Mouse (Mus musculus) common myeloid progenitor, adult 5-6 weeks (primary cell): ENCODE measurements around the gene Zfp91. TPM values are rescaled to one million over a fixed set of nuclear protein-coding genes. Genes with fewer than 3 reads are reported as not detected.

Experiments
- ATAC-seq: replicated peaks from 2 replicates; pipeline ENCODE4 v1.8.0; 2016; ENCODE audit warnings: low read depth, mild to moderate bottlenecking, moderate TSS enrichment, inconsistent platforms; ENCODE audit not compliant: poor library complexity, severe bottlenecking
- total RNA-seq: library from RNA; stranded (forward); fragments of 200-1000, 187-1606 nt; gene quantifications from 2 replicates; pipeline ENCODE4 v1.2.3, GENCODE M21; 2017

Zfp91 gene
- total RNA-seq: 124 and 125 TPM in 2 replicates

DNA sequence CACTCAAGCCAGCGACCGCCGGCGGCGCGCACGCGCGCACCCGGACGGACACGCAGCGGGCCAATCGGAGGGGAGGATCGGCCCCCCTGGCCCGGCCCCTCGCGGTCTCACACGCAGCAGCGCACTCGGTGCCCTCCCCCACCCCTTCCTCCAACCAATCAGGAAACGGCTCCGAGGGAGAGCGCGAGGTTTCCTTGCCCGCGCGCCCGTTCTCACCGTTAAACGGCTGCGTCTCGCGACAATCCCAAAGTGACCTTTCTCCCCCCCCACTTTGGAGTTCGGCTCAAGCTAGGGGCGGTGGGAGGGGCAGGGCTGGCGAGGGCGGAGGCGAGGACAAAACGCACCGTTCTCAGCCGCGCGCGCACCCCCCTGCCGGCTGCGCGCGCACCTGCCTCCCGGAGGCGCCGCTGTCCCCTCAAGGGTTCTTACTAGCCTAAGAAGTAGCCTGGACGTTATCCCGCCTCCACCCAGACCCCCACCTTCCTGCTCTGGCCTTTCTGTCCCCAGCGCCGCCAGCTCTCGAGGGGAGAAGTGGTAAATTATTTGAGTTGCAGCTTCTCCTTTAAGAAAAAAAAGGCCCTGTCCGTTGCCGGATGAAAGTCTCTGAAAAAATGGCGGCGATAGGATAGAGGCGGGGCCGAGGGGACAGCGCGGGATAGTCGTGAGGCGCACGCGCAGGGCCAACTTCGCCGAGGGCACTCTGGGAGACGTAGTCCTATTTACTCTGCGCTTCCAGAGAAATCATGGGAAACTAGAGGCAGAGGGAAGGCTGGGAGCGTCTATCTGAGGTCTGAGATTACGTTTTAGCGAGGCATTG, at the start of gene Zfp91, which contains the start of gene Lpxn:
Zfp91 (minus strand) TSS at position 616 of the 817 bp plus-strand sequence.
Lpxn (plus strand) TSS at position 683 of the 817 bp plus-strand sequence.
- peak; percentile 69 for ATAC-seq

DNA sequence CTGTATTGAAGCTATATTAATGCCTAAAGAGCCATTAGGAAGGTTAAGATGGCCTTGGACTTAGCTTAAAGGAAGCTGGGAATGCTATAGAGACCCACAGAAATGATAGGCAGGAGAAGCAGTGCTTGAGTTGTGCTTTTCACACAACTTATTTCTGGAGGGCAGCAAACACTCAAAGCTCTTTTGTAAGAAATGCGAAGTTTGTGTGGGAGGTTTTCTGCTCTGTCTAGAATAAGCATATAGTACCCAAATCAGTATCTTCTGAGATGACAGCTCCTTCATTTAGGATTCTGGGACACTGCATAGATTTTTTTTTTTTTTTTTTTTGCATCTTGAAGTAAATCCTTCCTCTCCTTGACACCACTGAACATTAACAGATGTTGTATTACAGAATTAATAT, 42.6 kb upstream of the Zfp91 start:
- no peak for ATAC-seq

DNA sequence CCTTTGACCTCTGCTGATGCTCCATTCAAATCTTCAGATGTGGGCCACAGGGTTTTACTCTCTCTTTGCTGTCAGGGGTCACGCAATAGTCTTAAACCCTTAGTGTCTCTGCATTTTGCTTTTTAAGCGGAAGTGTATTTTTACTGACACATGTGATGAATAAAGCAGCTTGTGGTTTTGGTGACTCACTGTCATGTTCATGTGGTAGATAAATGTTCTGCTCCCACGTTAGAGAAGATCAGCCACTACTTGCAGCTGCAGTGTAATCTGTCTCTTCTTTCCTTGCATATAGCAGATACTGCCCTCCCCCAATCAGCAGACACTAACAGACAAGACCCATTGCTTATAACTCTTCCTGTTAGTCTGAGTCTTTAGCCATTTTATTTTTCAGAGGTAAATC, 37.7 kb upstream of the Zfp91 start:
- ATAC-seq: peak; percentile 99

- no peak for ATAC-seq
Observed at GRCm38 (mm10) chr19:12831559-12831958, 35.6 kb upstream of the Zfp91 start.

DNA sequence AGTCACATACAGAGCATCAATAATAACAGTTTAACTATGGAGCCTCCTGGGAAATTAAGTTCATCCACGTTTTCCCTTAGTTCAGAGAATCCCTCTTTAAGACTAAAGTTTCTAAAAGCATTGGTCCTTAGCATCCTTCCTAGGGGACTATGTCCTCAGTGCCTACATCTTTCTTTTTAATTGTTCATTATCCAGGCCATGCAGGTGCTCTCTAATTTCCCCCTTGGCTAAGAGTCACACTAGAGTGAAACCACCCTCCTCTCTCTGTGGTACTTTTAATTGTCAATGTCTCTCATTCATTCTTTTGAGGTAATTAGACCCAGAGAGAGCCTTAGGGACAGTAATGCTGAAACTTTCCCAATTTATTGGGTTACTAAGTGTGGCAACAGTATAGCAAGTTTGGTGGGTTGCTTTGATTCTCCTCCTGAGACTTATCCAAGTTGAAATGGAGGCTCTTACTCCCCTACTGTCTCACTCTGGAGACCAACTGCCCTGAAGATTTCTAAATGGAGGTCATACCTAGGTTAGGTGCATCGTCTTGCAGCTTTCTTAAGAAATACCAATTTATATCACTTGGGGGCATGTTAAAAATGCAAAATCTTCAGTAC, 35.0 kb upstream of the Zfp91 start:
- ATAC-seq: no peak

- peak; percentile 63; the same call in 1 of the 2 replicates for ATAC-seq
Observed at GRCm38 (mm10) chr19:12824549-12824948, 28.6 kb upstream of the Zfp91 start.

- peak; percentile 75 for ATAC-seq
Observed at GRCm38 (mm10) chr19:12820383-12820782, 24.5 kb upstream of the Zfp91 start.

DNA sequence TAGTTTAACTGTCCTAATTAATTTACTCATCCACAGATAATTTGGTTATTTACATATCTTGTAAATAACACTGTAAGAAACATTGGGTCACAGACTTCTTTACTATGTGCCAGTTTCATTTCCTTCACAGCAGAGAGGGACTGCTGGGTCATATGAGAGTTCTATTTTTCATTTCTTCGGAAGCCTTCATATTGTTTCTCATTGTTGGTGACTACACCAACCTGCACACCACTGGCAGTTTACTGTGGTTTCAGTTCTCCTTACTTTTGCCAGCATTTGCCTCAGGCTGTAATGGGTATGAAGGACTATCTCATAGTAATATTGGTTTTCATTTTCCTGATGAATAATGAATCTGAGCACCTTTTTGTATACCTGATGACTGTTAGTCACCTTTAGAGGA, 22.6 kb upstream of the Zfp91 start:
- ATAC-seq: peak; percentile 70

DNA sequence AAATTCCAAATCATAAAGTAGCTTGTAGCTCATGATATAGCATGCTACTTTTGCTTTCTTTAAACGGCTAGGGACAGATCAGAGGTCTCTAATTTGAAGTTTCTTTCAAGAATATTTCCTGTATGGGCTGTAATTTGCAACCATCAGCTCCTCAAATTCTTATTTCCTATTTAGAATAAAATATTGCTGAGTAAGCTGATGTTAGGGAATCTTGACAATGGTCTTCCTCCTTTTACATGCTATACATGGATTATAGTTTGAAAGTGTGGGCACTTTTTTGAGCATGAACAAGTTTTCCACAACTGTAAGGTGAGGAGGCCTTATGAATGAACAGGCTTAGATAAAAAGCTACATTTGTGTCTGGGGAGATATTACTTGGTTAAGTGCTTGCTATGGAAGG, 18.0 kb upstream of the Zfp91 start:
- ATAC-seq: no peak

DNA sequence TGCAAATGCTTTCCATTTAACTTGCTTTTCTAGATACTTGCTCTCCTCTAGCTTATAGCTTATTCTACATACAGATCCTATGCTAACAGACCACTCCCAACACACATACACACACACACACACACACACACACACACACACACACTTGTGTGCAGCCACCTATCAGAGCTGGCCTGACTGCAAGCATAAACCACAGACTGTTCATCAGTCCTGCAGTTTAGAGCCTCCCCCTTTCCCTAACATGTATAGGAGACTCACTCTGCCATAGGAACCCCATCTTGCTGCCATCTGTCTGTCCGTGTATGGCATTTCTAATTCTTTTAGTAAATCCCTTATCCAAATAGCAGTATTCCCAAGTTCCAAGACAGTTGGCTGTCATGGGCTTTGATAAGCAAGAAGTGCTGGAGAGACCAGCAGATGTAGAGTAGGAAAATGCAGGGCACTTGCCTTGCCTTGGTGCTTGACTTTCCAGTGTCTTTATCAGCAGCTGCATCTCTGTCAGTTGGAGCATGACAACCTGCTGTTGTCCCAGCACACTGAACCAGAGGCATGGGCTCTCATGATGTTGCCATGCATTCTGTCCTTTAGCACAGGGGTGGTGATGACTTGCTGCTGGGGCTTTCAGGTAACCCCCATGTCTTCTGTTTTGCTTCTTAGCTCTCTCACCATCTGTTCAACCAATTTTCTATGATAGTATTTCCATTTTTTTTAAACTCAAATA, 16.9 kb upstream of the Zfp91 start:
- peak; percentile 79 for ATAC-seq

- peak; percentile 45; the same call in 1 of the 2 replicates for ATAC-seq
Observed at GRCm38 (mm10) chr19:12806214-12806613, 10.3 kb upstream of the Zfp91 start.

GRCm38 (mm10) chr19:12805730-12806129, 9.8 kb upstream of the Zfp91 start:
- ATAC-seq: no peak

GRCm38 (mm10) chr19:12804237-12804636, 8.3 kb upstream of the Zfp91 start:
- ATAC-seq: no peak

GRCm38 (mm10) chr19:12802830-12803229, 6.9 kb upstream of the Zfp91 start:
- no peak for ATAC-seq

GRCm38 (mm10) chr19:12801046-12801445, 5.1 kb upstream of the Zfp91 start:
- peak; percentile 23; the same call in 1 of the 2 replicates for ATAC-seq

DNA sequence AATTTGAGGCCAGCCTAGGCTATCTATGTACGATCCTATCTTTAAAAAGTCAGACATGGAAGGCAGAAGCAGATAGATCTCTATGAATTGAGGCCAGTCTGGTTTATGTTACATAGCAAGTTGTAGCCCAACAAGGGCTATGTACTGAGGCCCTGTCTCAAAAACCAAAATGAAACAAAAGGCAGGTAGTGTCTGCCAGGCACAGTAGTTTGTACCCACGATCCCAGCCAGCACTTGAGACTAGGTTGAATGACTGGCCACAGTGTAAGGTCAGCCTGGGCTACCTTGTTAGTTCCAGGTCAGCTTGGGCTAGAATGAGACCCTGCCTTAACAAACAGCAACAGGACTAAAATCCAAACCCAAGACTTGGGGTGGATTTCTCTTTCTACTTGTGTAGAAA, 4.7 kb upstream of the Zfp91 start:
- ATAC-seq: no peak

DNA sequence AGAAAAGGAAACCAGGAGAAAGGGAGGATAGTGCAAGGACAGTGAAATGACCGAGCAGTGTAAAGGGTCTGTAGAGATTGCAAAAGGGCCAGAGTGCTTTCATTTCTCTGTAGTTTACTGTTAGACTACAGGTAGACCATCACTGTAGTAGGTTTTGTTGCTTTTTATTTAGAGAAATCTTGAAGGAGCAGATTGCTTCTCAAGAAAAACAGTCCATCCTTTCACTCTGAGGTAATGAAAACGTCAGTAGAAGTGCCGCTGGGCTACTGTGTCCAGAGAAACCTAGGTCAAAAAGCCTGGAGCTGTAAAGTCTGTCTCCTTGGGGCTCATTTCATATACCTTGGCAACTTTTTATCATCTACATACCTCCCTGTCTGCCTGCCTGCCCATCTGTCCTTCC, 3.2 kb upstream of the Zfp91 start:
- ATAC-seq: no peak

- peak; percentile 9; the same call in 1 of the 2 replicates for ATAC-seq
Observed at GRCm38 (mm10) chr19:12798404-12798803, 2.5 kb upstream of the Zfp91 start.

GRCm38 (mm10) chr19:12797071-12797470, 1.1 kb upstream of the Zfp91 start:
- ATAC-seq: no peak

DNA sequence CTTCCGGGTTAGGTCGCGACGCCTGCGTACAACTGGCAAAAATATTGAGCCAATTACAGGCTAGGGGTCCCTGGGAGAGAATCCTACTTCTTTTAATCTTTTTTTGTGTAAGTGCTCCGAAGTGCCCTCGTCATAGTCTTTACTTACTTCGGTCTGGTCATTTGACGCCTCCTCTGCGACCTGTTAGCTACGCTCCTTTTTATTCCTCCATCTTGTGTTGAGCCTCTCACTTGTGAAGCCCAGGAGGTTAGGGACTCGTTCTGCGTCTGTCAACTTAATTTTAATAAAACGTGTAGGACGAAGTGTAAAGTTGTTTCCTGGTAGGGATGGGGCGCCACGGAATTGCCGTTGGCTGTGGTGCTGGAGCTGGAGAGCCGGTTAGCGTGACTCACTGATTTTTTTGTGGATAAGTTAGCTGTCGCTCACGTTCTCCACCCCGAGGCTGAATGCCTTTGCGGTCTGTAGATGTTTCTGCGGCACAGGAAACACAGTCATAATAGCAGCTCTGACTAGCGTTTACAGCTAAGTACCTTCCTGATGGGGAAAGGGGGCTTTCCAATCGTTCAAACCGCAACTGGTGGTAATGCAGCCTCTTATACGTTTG, 504 bp upstream of the Zfp91 start:
- peak; percentile 48 for ATAC-seq
